Mouse (Mus musculus) liver, embryonic 13.5 days (tissue): ENCODE results near the gene Slc25a13. TPM values are rescaled to one million over a fixed set of nuclear protein-coding genes. Genes with fewer than 3 reads are reported as not detected.

Source experiments
- ATAC-seq: fragments of 200-750 bp; cut with Nextera tagmentation; 2 replicates; pipeline ENCODE4 v1.8.0; 2017; ENCODE audit warnings: low read depth, mild to moderate bottlenecking, moderate number of reproducible peaks, moderate library complexity
- DNase-seq: peaks from one replicate; pipeline ENCODE4 v3.0.0; 2022
- H3K27ac ChIP-seq: fragments of 300-500 bp; sonication (generic); 2 replicates; pipeline ENCODE4 v1.5.1; 2015; ENCODE audit warnings: moderate library complexity, mild to moderate bottlenecking, inconsistent platforms
- H3K27me3 ChIP-seq: fragments of 300-500 bp; sonication (generic); 2 replicates; pipeline ENCODE4 v1.6.1; 2015; ENCODE audit warnings: mild to moderate bottlenecking, inconsistent platforms
- H3K36me3 ChIP-seq: fragments of 300-500 bp; sonication (generic); 2 replicates; pipeline ENCODE4 v1.6.1; 2015; ENCODE audit warnings: mild to moderate bottlenecking, inconsistent platforms
- H3K4me1 ChIP-seq: fragments of 300-500 bp; sonication (generic); replicated peaks from 2 replicates; pipeline ENCODE4 v1.6.1; 2015; ENCODE audit warnings: inconsistent platforms
- H3K4me2 ChIP-seq: fragments of 300-500 bp; sonication (generic); 2 replicates; pipeline ENCODE4 v1.6.1; 2015; ENCODE audit warnings: inconsistent platforms, mild to moderate bottlenecking, moderate library complexity
- H3K4me3 ChIP-seq: fragments of 300-500 bp; sonication (generic); replicated peaks from 2 replicates; pipeline ENCODE4 v1.5.1; 2015; ENCODE audit warnings: mild to moderate bottlenecking, inconsistent platforms
- H3K9ac ChIP-seq: fragments of 300-500 bp; sonication (generic); 2 replicates; pipeline ENCODE4 v1.6.1; 2015; ENCODE audit warnings: mild to moderate bottlenecking, inconsistent platforms
- H3K9me3 ChIP-seq: fragments of 300-500 bp; sonication (generic); replicated peaks from 2 replicates; pipeline ENCODE4 v1.6.1; 2016; ENCODE audit warnings: inconsistent platforms
- WGBS: fragments of 180-500 bp; shearing (Covaris S2); methylation state at CpG from one replicate; pipeline ENCODE4 v1.1.7; 2015; ENCODE audit not compliant: insufficient replicate concordance; 5-methylcytosine and 5-hydroxymethylcytosine counted together
- polyA plus RNA-seq: library from polyadenylated mRNA; unstranded; fragments of >200 nt; fragmentation: Nextera tagmentation; extraction: Ambion mirVana; gene quantifications from 2 replicates; pipeline ENCODE4 v1.2.1, GENCODE M21; 2015

Slc25a13 gene
- polyA plus RNA-seq, 1 experiment from 2014 or later = 30.1 TPM

DNA sequence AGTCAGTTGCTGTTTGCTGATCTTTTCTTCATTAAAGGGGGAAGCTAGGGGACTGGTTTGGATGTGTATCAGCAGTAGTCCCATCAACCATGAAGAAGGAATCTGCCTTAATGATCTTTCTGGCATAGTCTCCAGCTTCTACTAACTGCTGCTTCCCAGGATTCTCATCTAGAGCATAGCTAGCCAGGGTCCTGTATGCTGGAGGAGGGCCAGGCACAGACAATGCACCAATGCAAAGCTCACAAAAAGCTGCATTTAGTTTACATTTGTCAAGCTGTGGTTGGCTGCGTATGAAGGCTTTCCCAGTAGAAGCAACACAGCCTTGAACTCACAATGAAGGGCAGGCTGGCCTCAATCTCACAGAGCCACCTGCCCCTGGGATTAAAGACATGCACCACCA lies 136.5 kb downstream of the Slc25a13 start:
- H3K9me3 ChIP-seq = no peaks in the 10 kb centered on the region
- no peaks in the 10 kb centered on the region for H3K4me1 ChIP-seq
- ATAC-seq (no peak), DNase-seq (no peak)
- H3K4me2 ChIP-seq = no peak overlapping the region
- no peak overlapping the region for H3K9ac ChIP-seq
- H3K27me3 ChIP-seq = no peaks in the 10 kb centered on the region
- H3K27ac ChIP-seq = no peak overlapping the region
- H3K36me3 ChIP-seq = peaks cover 12% of the 10 kb centered on the region
- WGBS = 85% methylated on average over 1 of the region's 1 CpGs
- no peak overlapping the region for H3K4me3 ChIP-seq

DNA sequence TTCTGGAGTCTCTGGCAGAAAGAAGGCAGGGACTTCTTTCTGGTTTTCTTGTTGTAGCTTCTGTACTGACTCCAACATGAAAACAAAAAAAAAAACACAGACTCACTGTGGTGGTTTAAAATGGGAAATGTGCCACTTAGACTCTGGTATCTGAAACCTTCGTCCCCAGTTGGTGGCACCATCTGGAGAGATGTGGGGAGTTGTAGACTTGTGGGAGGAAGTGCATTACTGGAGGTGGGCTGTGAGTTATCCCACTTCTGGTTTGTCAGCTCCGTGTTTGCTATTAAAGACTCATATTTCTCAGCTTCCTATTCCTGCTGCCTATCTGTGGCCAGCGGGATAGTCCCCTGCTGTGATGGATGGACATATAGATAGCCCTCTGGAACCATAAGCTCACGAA lies 139.7 kb downstream of the Slc25a13 start:
- H3K9ac ChIP-seq = no peak overlapping the region

DNA sequence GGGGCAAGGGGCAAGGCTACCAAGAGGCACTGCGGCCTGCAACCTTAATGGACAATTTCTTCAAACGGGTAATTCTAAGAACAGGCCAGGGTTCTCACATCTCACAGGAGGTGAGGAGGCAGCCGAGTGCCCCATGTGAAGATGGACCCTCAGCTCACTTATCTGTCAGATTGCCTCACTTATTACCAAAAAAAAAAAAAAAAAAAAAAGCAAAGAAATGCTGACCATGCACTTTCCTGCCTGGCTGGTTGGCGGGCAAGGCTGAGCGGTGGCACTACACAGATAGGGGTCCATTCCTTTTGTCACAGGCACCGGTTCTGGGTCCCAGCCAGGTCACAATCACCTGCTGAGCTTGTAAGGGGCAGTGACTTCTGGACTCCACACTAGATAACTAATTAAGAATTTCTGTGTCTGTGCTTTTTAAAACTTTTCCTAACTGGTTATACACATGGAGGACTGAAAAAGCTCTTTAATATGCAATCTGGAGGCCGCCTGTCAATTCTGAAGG lies 141.0 kb downstream of the Slc25a13 start:
- Histone ChIP-seq H3K4me3 (no peak overlapping the region), H3K4me2 (no peak overlapping the region), H3K36me3 (peaks cover 7% of the 10 kb centered on the region), H3K9ac (no peak overlapping the region), H3K27ac (no peak overlapping the region), H3K9me3 (no peaks in the 10 kb centered on the region), H3K27me3 (no peaks in the 10 kb centered on the region), H3K4me1 (no peaks in the 10 kb centered on the region)
- ATAC-seq = no peak
- WGBS = 76% methylated on average over 7 of the region's 7 CpGs
- no peak for DNase-seq

More for the DNA sequence above, 139.7 kb downstream of the Slc25a13 start:
- H3K4me3 ChIP-seq = no peak overlapping the region
- H3K4me2 ChIP-seq = no peak overlapping the region
- H3K4me1 ChIP-seq = no peaks in the 10 kb centered on the region
- 52% methylated on average over 4 of the region's 4 CpGs for WGBS
- H3K27me3 ChIP-seq = no peaks in the 10 kb centered on the region
- H3K9me3 ChIP-seq = no peaks in the 10 kb centered on the region
- H3K27ac ChIP-seq = no peak overlapping the region
- no peak for ATAC-seq
- DNase-seq = no peak
- peaks cover 7% of the 10 kb centered on the region for H3K36me3 ChIP-seq

DNA sequence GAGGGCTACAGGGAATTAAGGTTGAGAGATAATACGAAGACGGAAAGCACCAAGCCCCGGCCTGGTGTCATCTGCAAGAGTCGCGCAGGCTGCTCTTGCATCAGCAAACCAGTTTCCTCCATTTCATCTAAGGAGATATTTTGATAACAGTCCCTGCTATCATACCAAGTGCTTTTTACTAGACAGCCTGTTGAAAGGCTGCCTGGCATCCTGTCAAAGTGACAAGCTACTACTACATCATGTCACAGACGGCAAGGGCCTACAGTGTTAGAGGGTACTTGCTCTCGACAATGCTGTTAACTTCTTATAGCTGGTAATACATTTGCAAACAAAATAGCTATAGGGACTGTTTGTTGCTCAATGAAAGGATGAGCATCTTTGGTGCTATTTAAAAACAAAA lies 145.9 kb downstream of the Slc25a13 start:
- DNase-seq = no peak
- H3K4me3 ChIP-seq = no peak overlapping the region
- no peak overlapping the region for H3K27ac ChIP-seq
- no peak for ATAC-seq
- H3K9ac ChIP-seq = no peak overlapping the region
- peaks cover 3% of the 10 kb centered on the region; the same call in 1 of the 2 replicates for H3K36me3 ChIP-seq
- H3K27me3 ChIP-seq = no peaks in the 10 kb centered on the region
- 74% methylated on average over 7 of the region's 7 CpGs for WGBS
- H3K4me1 ChIP-seq = 0 out of 2 replicates have a peak, but pooled peaks cover 3% of the 10 kb centered on the region
- H3K4me2 ChIP-seq = no peak overlapping the region
- no peaks in the 10 kb centered on the region for H3K9me3 ChIP-seq

DNA sequence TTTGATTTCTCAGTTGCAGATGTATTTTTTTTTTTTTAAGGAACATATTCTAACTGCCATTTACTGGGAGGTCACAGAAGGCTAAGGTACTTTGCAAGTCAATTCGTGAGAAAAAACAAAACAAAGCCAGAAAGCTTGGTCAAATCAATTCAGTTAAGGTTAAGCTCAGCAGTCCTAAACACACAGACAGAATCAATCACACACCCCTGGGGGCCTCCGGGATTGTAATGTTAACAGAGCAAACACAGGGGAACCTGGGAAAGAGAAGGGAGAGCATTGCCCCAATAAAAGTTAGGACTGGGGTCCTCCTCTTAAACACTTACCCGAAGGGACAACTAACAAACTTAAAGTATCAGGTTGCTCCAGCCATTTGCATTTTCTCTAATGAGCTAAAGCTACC lies 147.0 kb downstream of the Slc25a13 start:
- DNase-seq = no peak

DNA sequence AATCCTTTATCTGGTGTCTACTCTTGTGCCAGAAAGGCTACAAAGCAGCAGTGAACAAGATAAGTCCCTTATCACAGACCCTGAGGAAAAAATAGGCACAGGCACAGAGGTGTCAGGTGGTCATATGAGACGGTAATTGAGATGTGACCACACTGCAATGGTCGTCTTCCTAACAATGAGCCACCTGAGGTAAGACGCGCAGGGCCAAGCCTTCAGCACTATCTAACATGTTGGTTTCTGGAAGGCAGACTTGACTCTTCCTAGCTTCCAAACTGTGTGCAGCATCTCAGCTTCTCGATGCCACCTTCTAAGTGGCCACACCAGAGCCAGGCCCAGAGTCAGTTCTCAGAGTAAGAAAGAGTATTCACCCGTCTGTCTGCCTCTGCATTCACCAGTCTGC lies 149.8 kb downstream of the Slc25a13 start:
- no peak overlapping the region for H3K4me2 ChIP-seq
- peaks cover 3% of the 10 kb centered on the region; the same call in 1 of the 2 replicates for H3K36me3 ChIP-seq
- no peak overlapping the region for H3K27ac ChIP-seq
- no peaks in the 10 kb centered on the region for H3K9me3 ChIP-seq
- no peak for ATAC-seq
- no peaks in the 10 kb centered on the region for H3K27me3 ChIP-seq
- no peak overlapping the region for H3K4me3 ChIP-seq
- no peak overlapping the region for H3K9ac ChIP-seq
- 0 out of 2 replicates have a peak, but pooled peaks cover 3% of the 10 kb centered on the region for H3K4me1 ChIP-seq
- no peak for DNase-seq
- WGBS = 66% methylated on average over 6 of the region's 6 CpGs

More for the DNA sequence above, 147.0 kb downstream of the Slc25a13 start:
- H3K4me1 ChIP-seq = 0 out of 2 replicates have a peak, but pooled peaks cover 3% of the 10 kb centered on the region
- H3K4me2 ChIP-seq = no peak overlapping the region
- no peak for ATAC-seq
- H3K9me3 ChIP-seq = no peaks in the 10 kb centered on the region
- H3K9ac ChIP-seq = no peak overlapping the region
- H3K27ac ChIP-seq = no peak overlapping the region
- 41% methylated on average over 3 of the region's 3 CpGs for WGBS
- peaks cover 3% of the 10 kb centered on the region; the same call in 1 of the 2 replicates for H3K36me3 ChIP-seq
- no peak overlapping the region for H3K4me3 ChIP-seq
- no peaks in the 10 kb centered on the region for H3K27me3 ChIP-seq

DNA sequence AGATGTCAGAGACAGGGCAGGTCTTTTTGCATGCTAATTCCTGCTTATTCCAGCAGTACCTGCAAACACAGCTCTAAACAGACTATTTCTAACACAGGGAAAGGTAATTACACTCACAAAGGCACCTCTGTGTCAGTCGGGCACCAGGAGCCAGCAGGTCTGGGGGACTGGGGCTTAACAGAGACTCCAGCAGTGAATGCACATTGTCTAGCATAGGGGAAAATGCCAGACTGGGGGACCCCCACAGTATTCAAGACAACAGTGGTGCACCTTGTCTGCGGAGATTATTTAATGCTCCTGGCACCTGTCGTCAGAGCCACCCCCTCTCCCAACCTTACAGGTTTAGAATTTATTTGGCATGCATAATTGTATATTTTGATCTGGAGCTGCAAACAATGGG lies 158.4 kb downstream of the Slc25a13 start:
- no peak overlapping the region for H3K27ac ChIP-seq
- no peak overlapping the region for H3K4me2 ChIP-seq
- H3K4me1 ChIP-seq = peaks cover 4% of the 10 kb centered on the region; the same call in 1 of the 2 replicates
- H3K9ac ChIP-seq = no peak overlapping the region
- no peak overlapping the region for H3K4me3 ChIP-seq
- 77% methylated on average over 3 of the region's 3 CpGs for WGBS
- H3K27me3 ChIP-seq = no peaks in the 10 kb centered on the region
- DNase-seq (no peak), ATAC-seq (no peak)
- no peaks in the 10 kb centered on the region for H3K9me3 ChIP-seq
- H3K36me3 ChIP-seq = no peaks in the 10 kb centered on the region

DNA sequence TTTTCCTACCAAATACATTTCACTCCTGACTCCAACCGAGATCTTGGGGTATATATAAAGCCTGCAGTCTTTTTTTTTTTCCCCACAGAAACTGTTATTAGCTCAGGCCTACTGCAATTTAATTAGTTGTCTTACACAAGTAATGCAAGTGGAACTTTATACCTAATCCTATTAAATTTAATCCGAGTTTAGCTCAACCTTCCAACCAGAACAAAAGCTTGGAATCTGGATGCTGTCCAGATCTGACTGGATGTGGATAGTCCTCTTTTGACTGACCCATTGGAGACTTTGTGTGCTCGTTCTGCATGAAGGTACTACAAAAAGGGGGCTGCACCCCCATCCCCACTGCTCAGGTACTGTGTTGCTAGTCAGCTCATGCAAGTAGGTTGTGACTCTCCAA lies 163.0 kb downstream of the Slc25a13 start:
- ATAC-seq (no peak), DNase-seq (no peak)
- Histone ChIP-seq H3K9me3 (no peaks in the 10 kb centered on the region), H3K9ac (no peak overlapping the region), H3K4me2 (no peak overlapping the region), H3K27me3 (no peaks in the 10 kb centered on the region), H3K4me1 (peaks cover 4% of the 10 kb centered on the region; the same call in 1 of the 2 replicates), H3K27ac (no peak overlapping the region), H3K4me3 (no peak overlapping the region), H3K36me3 (peaks cover 5% of the 10 kb centered on the region; the same call in 1 of the 2 replicates)
- WGBS = 64% methylated on average over 3 of the region's 3 CpGs

DNA sequence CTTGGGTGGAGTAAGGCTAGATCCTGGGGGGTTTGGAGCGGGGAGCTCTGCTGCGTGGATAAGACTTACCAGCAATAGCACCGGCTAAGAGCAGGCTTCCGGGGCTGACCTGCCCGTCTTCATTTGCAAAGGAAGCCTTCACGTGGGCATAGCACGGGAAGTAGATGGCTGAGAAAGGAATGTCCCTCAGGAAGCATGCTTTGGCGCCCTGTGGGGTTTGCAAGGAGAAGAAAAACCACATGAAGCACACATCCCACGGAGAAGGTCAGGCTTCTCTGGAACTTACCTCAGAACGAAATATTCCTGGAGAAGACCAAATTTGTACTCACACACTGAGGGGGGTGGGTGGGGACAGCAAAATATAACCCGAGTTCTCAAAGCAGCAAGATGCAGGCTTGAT lies 164.3 kb downstream of the Slc25a13 start:
- Histone ChIP-seq H3K4me1 (peaks cover 6% of the 10 kb centered on the region; the same call in 1 of the 2 replicates), H3K36me3 (peaks cover 5% of the 10 kb centered on the region; the same call in 1 of the 2 replicates), H3K9me3 (no peaks in the 10 kb centered on the region), H3K4me2 (no peak overlapping the region), H3K9ac (no peak overlapping the region), H3K27ac (no peak overlapping the region), H3K27me3 (no peaks in the 10 kb centered on the region), H3K4me3 (no peak overlapping the region)
- ATAC-seq (no peak), DNase-seq (no peak)
- WGBS = 42% methylated on average over 11 of the region's 11 CpGs

DNA sequence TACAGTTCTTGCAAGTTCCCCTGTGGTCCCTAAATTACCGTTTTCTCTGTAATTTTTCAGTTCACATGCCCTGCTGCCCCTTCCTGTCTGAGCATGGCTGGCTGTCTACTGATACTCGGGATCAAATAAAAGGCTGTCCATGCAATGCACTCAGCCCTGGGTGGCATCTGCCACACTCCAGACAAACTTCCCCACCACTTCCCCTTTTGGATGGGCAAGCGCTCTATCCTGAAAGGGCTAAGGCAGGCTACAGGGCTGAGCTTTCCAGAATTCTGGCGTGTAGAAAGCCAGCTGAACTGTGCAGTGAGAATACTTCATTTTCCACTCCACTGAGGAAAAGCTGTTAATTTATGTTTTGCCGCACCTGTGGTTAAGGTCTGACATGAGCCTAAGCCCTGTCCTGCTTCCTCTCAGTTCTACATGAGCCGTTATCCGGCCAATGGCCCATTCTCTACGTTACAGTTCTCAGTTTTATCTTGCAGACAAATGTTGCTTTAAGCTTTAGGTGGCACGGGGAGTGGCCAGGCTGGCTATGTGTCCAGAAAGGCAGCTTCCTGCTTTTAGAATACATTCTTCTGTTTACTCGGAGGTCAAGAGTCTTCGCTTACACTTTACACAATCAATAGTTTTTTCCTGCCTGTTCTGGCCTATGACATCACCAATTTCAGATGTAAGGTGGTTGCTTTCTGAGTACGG lies 170.1 kb downstream of the Slc25a13 start:
- H3K4me3 ChIP-seq = no peak overlapping the region
- 34% methylated on average over 12 of the region's 12 CpGs for WGBS
- H3K9me3 ChIP-seq = no peaks in the 10 kb centered on the region
- ATAC-seq (peak; percentile 12; the same call in 1 of the 2 replicates), DNase-seq (no peak)
- H3K36me3 ChIP-seq = peaks cover 7% of the 10 kb centered on the region; the same call in 1 of the 2 replicates
- H3K27me3 ChIP-seq = no peaks in the 10 kb centered on the region
- H3K27ac ChIP-seq = no peak overlapping the region
- H3K9ac ChIP-seq = no peak overlapping the region
- H3K4me2 ChIP-seq = no peak overlapping the region
- H3K4me1 ChIP-seq = peaks cover 9% of the 10 kb centered on the region; the same call in 1 of the 2 replicates

DNA sequence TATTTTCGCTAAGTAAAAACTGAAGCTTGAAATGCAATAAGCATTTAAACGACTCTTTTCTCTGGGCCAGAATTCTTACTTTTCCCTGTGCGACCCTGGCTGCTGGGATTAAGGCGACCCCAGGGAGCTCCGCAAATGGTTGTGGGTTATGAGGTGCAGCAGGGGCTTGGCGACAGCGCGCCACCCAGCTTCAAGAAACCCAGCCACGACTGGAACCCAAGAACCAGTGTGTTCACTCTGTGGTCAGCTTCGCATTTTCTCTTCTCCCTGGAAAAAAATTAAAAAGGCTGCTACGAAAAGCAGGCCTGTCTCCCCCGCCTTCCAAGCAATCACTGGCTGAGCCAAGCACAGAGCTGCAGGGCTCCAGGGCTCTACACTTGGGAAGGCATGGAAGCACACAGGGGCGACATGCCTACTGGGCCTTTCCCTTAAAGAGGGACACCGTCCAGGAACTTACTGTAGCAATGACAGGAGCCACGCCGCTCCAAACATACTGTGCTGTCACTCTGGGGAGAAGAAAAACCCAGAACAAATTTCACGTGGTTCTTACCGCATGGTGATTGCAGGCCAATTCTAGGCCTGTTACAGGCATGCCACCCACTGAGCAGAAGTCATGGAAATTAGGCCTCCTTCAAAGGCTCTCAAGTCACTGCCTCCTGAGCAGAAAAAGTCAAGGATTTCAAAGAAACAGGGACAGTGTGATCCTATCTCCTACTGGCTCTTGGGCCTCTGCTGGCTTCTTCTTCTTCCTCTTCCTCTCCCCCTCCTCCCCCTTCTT lies 178.0 kb downstream of the Slc25a13 start:
- no peak for ATAC-seq

More for the DNA sequence above, 178.0 kb downstream of the Slc25a13 start:
- Histone ChIP-seq H3K4me3 (no peak overlapping the region), H3K27ac (no peak overlapping the region), H3K4me2 (no peak overlapping the region), H3K9me3 (no peaks in the 10 kb centered on the region), H3K4me1 (no peaks in the 10 kb centered on the region), H3K36me3 (0 out of 2 replicates have a peak, but pooled peaks cover 5% of the 10 kb centered on the region), H3K27me3 (no peaks in the 10 kb centered on the region), H3K9ac (no peak overlapping the region)
- WGBS = 72% methylated on average over 18 of the region's 18 CpGs
- DNase-seq = no peak
